Mouse (Mus musculus): ENCODE results near the gene Gm21882.
"Not testable (repeated sequence)": the region's sequence is repeated elsewhere in the genome, so short reads cannot be mapped to it uniquely, and the experiment has no call there.

Gm21882 gene

DNA sequence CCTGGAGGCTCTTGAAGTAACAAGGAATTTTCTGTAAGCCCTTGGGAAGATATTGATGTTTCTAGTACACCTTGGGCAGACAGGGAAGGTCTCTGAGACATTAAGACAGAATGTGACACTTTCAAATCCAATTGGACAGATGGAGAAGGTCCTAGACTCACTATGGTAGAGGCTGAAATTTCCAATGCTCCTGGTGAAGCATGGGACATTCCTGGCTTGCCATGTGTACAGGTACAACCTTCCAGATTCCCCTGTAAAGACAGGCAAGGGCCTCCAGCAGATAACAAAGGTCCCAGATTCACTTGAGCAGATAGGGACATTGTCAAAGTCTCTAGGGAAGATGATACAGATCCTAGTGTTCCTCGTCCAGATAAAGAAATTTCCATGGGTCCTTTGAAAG, at the start of gene Gm21882:
Gene Gm21882, minus strand, starts transcription at position 101 of the 400 bp plus-strand sequence.
- not testable (repeated sequence) for TF ChIP-seq GATA4 (IDR thresholded peaks at IDR 0.05; ENCODE audit: insufficient replicate concordance, low read length)
